Mouse (Mus musculus) kidney, adult 2 months (tissue): ENCODE measurements around the gene Prmt3.
A peak's percentile ranks its signal among the peaks of the same experiment; 100 is the strongest.

ENCODE experiments used
- CTCF ChIP-seq: fragments of 200-500 bp; conservative IDR thresholded peaks from 2 replicates; pipeline ENCODE4 v1.5.1; 2011; ENCODE audit warnings: low read depth, mild to moderate bottlenecking, control low read depth, low read length, moderate library complexity, mixed read lengths; ENCODE audit not compliant: insufficient read depth, insufficient read length
- POLR2A ChIP-seq: fragments of 200-500 bp; IDR thresholded peaks from one replicate; pipeline ENCODE4 v1.6.1; 2011; ENCODE audit warnings: low read depth, low read length, control low read depth

DNA sequence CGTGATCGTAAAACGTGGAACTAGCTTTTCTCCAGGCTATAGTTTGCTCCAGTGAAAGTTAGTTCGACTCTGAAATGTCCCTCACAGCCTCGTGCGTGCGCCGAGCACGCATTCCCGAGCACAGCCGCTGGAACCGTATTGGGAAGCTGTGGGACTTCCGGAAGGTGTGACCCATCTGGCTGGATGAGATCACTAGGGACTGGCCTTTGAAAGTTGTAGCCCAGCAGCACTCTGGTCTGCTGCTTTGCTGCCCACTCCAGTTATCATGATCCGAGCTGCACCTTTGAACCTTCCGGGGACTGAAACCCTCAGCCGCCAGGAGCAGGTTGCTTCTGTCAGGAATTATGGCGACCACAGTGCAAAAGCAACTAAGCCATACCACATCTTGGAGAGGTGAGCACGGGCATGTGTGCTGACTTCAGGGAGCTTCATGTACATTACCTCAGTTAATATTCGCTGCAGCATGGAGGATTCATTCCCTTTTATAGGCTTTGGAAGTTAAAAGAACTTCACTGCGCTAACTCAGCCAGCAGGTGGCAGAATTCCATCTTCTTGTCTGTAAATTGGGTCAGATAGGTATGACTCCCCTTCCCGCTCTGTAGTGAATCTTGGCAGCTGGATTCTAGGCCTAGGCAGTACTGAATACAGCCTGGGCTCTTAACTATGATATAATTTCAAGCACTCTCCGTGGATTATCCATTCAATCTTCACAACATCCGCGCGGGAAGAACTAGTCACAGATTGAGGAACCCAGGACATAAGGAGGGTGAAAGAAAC, 25.2 kb upstream of the Prmt3 start:
- peak; percentile 39 for TF ChIP-seq CTCF
- TF ChIP-seq POLR2A = no peak
